Mouse (Mus musculus) intestine, embryonic 16.5 days (tissue): Measurements from ENCODE around the gene Map3k7cl. TPM values are rescaled to one million over a fixed set of nuclear protein-coding genes. Genes with fewer than 3 reads are reported as not detected.
A peak's percentile ranks its signal among the peaks of the same experiment; 100 is the strongest.

Experiments
- ATAC-seq: fragments of 200-750 bp; cut with Nextera tagmentation; 2 replicates; pipeline ENCODE4 v1.8.0; 2017; ENCODE audit warnings: moderate TSS enrichment, moderate library complexity
- H3K27ac ChIP-seq: fragments of 300-500 bp; sonication (generic); 2 replicates; pipeline ENCODE4 v1.5.1; 2014; ENCODE audit warnings: mild to moderate bottlenecking, low read length
- H3K27me3 ChIP-seq: fragments of 300-500 bp; sonication (generic); replicated peaks from 2 replicates; pipeline ENCODE4 v1.6.1; 2014; ENCODE audit warnings: low read length, control low read depth, mixed read lengths; ENCODE audit not compliant: control insufficient read depth, insufficient read depth
- H3K36me3 ChIP-seq: fragments of 300-500 bp; sonication (generic); 2 replicates; pipeline ENCODE4 v1.6.1; 2014; ENCODE audit warnings: low read length, control low read depth; ENCODE audit not compliant: control insufficient read depth, insufficient read depth
- H3K4me1 ChIP-seq: fragments of 300-500 bp; sonication (generic); 2 replicates; pipeline ENCODE4 v1.6.1; 2014; ENCODE audit warnings: low read length, control low read depth, mixed read lengths; ENCODE audit not compliant: control insufficient read depth, insufficient read depth
- H3K4me2 ChIP-seq: fragments of 300-500 bp; sonication (generic); 2 replicates; pipeline ENCODE4 v1.6.1; 2014; ENCODE audit warnings: low read depth, low read length, control low read depth
- H3K4me3 ChIP-seq: fragments of 300-500 bp; sonication (generic); 2 replicates; pipeline ENCODE4 v1.5.1; 2014; ENCODE audit warnings: mild to moderate bottlenecking, low read length
- H3K9ac ChIP-seq: fragments of 300-500 bp; sonication (generic); 2 replicates; pipeline ENCODE4 v1.6.1; 2014; ENCODE audit warnings: low read depth, low read length
- H3K9me3 ChIP-seq: fragments of 300-500 bp; sonication (generic); 2 replicates; pipeline ENCODE4 v1.6.1; 2016; ENCODE audit warnings: low read length, control low read depth; ENCODE audit not compliant: control insufficient read depth
- WGBS: fragments of 180-500 bp; shearing (Covaris S2); extraction: QIAGEN DNeasy Blood & Tissue Kit; methylation state at CpG from one replicate; pipeline ENCODE4 v1.1.7; 2014; 5-methylcytosine and 5-hydroxymethylcytosine counted together
- polyA plus RNA-seq: library from polyadenylated mRNA; unstranded; fragments of >200 nt; fragmentation: Nextera tagmentation; extraction: Ambion mirVana; gene quantifications from 2 replicates; pipeline ENCODE4 v1.2.1, GENCODE M21; 2015

Map3k7cl gene
- polyA plus RNA-seq, 1 experiment from 2014 or later = 0.44 TPM

- no peaks in the 10 kb centered on the region for H3K27me3 ChIP-seq
- H3K4me3 ChIP-seq = no peak overlapping the region
- H3K9me3 ChIP-seq = no peaks in the 10 kb centered on the region
- no peaks in the 10 kb centered on the region for H3K36me3 ChIP-seq
- peak; percentile 72; the same call in 1 of the 2 replicates for ATAC-seq
- no peak overlapping the region for H3K27ac ChIP-seq
- H3K4me2 ChIP-seq = no peak overlapping the region
- WGBS = 53% methylated on average over 14 of the region's 14 CpGs
- no peak overlapping the region for H3K9ac ChIP-seq
- peaks cover 3% of the 10 kb centered on the region; the same call in 1 of the 2 replicates for H3K4me1 ChIP-seq
These were observed 91.1 kb downstream of the Map3k7cl start for GRCm38 (mm10) chr16:87644111-87644770.

Other genes starting within 250 kb of the Map3k7cl start
- 18.8 and 20.4 TPM in 2 replicates for gene N6amt1, start 199.1 kb upstream of the Map3k7cl start, polyA plus RNA-seq
- gene Ltn1, start 120.7 kb upstream of the Map3k7cl start, polyA plus RNA-seq = 19.3 and 20.5 TPM in 2 replicates
- 15.2 and 17.4 TPM in 2 replicates for gene Rwdd2b, start 112.8 kb upstream of the Map3k7cl start, polyA plus RNA-seq
- 33.7 and 35.4 TPM in 2 replicates for gene Usp16, start 98.6 kb upstream of the Map3k7cl start, polyA plus RNA-seq
- 357 and 397 TPM in 2 replicates for gene Cct8, start 57.5 kb upstream of the Map3k7cl start, polyA plus RNA-seq
- gene Bach1, start 145.6 kb downstream of the Map3k7cl start, polyA plus RNA-seq = 16.6 and 18.2 TPM in 2 replicates